Mouse (Mus musculus): ENCODE results near the gene Taok1.

Gene Taok1

GRCm38 (mm10) chr11:77508068-77509021 lies 99.3 kb downstream of the Taok1 start:
- in situ Hi-C loops (cut with MseI, MboI), result no loop called here

DNA sequence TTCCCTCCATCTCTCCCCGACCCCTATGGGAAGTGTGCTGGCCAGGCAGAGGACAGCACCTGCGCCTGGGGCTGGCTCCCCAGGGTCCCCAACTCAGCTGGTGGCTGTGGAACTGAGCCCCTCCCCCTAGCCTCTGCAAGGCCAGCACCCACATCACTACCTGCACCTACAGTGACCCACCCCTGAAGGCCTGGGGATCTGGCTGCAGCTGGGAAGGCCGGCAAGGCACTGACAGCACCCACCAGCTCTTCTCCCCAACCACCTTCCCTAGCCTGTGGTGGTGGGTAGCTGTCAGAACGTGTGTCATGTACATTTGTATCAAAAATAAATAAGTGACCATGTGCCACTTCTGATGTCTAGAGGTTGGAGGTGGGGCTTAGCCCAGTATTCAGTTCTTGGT lies 100.2 kb downstream of the Taok1 start:
- in situ Hi-C loops (cut with MseI, MboI), result no loop called here

DNA sequence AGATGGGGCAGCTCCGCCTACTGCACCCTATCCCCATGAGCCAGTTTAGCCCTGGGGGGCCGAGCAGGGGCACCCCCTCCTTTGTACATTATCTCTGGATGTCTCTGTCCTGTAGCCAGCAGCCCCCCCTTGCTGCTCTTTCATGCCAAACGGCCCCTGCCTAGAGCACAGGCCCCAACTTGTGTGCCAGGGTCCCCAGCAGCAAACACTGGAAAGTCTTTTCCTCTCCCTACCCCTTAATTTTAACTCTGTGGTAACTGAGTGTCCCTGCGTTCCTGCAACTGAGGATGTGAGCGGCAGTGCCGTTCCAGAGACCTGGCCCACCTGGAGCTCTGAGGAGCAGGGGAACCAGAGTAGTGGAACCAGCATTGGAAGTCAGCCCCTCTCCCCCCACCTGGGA lies 100.7 kb downstream of the Taok1 start:
- in situ Hi-C loops (cut with MseI, MboI), result no loop called here

DNA sequence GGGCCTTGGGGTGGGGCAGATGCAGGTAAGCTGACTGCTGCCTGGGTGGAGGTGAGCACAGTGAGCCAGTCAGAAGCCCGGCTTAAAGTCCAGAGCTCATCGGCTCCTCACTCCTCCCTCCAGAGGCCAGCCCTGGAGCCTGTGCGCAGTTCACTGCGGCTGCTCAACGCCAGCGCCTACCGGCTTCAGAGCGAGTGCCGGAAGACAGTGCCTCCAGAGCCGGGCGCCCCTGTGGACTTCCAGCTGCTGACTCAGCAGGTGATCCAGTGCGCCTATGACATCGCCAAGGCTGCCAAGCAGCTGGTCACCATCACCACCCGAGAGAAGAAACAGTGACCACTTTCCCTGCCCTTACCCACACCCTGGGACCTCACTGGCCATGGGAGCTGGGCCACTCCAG lies 101.3 kb downstream of the Taok1 start:
- in situ Hi-C loops (cut with MseI, MboI), result no loop called here

DNA sequence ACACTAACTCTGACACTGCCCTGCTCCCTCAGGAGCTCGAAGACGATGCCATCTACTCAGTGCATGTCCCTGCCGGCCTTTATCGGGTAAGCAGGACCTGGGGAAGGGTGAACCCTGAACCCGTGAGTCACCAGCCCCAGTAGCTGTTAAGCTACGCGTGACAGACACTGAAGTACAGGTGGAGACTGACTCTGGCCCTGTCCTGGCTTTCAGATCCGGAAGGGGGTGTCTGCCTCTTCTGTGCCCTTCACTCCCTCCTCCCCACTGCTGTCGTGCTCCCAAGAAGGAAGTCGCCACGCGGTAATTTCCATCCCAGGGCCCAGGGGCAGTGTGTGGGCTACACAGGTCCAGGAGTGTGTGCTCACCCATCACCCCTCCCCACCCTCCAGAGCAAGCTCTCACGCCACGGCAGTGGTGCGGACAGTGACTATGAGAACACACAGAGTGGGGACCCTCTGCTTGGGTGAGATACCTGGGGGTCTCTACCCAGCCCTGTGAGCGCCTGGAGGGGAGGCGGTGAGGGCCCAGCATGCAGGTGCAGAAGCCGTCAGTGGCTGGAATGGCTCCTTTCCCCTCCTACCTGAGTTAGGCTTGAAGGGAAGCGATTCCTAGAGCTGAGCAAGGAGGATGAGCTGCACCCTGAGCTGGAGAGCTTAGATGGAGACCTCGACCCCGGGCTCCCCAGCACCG lies 102.2 kb downstream of the Taok1 start:
- in situ Hi-C loops (cut with MseI, MboI), result no loop called here

DNA sequence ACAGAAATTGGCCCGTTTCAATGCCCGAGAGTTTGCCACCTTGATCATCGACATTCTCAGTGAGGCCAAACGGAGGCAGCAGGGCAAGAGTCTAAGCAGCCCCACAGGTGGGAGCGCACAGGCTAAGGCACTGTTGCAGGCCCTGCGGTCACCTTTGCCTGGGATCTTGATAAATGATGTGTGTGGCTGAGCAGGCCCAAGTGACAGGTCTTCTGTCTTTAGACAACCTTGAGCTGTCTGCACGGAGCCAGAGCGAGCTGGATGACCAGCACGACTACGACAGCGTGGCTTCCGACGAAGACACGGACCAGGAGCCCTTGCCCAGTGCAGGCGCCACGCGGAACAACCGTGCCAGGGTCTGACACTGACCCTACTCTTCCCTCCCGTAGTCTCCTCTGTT lies 103.2 kb downstream of the Taok1 start:
- in situ Hi-C loops (cut with MseI, MboI), result no loop called here

- in situ Hi-C loops (cut with MseI, MboI), result no loop called here
These were observed 104.1 kb downstream of the Taok1 start for GRCm38 (mm10) chr11:77503511-77503910.

DNA sequence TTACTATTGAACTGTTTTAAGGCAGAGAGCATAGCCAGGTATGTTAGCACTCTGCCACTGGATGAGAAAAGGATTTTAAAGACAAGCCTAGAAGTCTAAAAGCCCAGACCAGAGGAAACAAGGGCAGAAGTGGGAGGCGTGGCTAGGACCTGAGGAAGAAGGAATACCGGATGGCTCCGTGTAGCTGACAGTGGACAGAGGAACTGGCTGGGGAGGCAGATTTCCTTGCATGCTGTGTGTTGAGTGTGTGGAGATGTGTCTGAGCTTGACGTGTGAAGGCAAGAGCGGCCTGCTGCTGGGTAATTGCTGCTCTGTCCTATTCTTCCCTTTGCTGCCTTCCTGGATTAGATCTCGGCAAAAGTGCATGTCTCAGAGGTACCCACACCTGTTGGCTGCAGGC lies 105.1 kb downstream of the Taok1 start:
- in situ Hi-C loops (cut with MseI, MboI), result no loop called here

GRCm38 (mm10) chr11:77501971-77502370 lies 105.6 kb downstream of the Taok1 start:
- in situ Hi-C loops (cut with MseI, MboI), result no loop called here

DNA sequence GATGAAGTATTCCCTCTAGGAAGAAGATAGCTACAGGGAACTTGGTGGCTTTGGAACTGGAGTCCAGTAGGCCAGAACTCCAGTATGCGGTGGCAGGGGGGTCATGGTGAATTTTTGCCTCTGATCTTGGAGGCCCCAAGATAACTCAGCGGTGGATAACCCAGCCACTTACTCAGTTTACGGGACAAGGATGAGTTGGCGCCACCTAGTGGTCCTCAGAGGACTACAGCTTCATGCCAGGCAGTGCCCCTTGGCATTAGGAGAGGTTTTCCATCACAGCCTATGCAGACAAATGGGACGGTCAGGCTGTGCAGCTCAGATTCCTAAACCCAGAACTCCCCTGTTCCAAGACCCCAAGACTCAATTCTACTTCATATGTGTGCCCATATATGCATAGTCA lies 106.2 kb downstream of the Taok1 start:
- in situ Hi-C loops (cut with MseI, MboI), result no loop called here

GRCm38 (mm10) chr11:77500361-77501325 lies 107.0 kb downstream of the Taok1 start:
- in situ Hi-C loops (cut with MseI, MboI), result no loop called here

- in situ Hi-C loops (cut with MseI, MboI), result no loop called here
These were observed 108.3 kb downstream of the Taok1 start for GRCm38 (mm10) chr11:77499354-77499753.

DNA sequence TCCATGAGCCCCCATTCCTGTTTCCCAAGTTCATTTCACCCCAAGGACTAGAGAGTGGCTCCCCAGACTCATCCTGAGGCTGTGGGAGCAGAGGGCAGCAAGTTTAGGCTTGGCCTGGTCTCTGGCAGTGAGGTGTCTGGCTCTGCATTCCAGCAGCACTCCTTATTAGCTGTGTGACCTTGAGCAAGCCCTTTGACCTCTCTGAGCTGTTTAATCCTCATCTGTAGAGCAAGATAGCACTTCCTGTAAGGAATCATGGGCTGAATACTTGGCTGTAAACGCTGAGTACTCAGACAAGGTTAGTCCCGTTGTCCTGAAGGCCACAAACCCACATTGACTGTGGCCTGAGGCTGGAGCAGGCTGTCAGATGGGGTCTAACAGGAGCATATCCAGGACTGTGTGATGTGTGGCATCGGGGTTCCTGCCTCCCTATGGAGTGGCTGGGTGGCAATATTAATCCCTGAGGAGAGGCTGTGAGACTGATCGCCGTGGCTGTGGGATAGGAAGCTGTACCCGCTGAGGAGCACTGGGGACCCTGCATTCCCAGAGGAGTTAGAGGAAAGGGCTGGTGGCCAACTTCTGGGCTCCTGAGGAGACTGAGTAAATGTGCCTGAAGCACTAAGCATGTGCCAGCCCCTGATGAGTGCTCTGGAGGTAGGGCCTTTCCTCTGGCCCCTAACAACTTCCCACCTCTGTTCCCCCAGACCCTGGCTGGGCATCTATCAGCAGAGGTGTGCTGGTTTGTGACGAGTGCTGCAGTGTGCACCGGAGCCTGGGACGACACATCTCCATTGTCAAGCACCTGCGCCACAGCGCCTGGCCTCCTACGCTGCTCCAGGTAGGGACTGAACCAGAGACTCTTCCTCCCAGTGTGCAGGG lies 109.1 kb downstream of the Taok1 start:
- in situ Hi-C loops (cut with MseI, MboI), result no loop called here

- in situ Hi-C loops (cut with MseI, MboI), result no loop called here
These were observed 109.8 kb downstream of the Taok1 start for GRCm38 (mm10) chr11:77497851-77498250.

GRCm38 (mm10) chr11:77497341-77497756 lies 110.3 kb downstream of the Taok1 start:
- in situ Hi-C loops (cut with MseI, MboI), result no loop called here

- in situ Hi-C loops (cut with MseI, MboI), result no loop called here
These were observed 112.1 kb downstream of the Taok1 start for GRCm38 (mm10) chr11:77495507-77495906.

- in situ Hi-C loops (cut with MseI, MboI), result no loop called here
These were observed 112.8 kb downstream of the Taok1 start for GRCm38 (mm10) chr11:77494782-77495181.

GRCm38 (mm10) chr11:77494344-77494676 lies 113.3 kb downstream of the Taok1 start:
- in situ Hi-C loops (cut with MseI, MboI), result no loop called here

DNA sequence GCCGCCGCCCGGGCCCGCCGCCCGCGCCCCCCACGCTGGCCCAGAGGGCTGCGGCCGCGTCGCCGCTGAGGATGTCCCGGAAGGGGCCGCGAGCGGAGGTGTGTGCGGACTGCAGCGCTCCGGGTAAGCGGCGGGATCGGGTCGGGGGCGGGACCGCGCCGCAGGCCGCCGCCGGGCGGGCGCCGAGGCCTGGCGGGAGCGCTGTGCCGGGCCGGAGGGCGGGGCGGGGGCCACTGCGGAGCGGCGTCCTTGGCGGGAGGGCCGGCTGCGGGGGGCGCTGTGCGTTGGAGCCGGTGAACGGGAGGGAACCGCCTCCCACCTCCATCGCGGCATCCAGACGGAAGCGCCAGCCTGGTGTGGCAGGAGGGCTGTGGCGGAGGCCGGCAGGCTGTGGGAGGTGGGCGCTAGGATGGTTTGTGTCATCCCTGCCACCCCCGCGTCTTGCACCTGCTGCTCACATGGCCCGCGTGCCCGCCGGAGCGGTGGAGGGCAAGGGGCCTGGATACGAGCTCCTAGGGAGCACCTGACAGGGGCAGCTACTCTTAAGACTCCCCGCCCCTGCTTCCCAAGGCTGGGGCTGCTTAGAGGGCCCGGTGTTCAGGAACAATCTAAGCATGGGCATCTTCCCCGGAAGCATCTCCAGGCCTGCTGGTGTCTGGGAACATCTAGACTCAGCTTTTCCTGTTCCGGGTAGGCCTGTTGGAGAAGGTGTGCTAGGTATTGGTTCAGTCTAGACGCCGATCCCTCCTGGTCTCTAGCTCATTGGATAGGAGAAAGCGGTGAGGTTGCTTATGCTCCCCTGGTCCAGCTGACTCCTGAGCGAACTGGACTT lies 113.9 kb downstream of the Taok1 start, which contains the start of gene Git1:
Git1 (plus strand) TSS at position 51 of the 832 bp plus-strand sequence.
- in situ Hi-C loops (cut with MseI, MboI), result no loop called here

GRCm38 (mm10) chr11:77492911-77493332 lies 114.7 kb downstream of the Taok1 start:
- in situ Hi-C loops (cut with MseI, MboI), result no loop called here
